Comparison of ENCODE assay signal across 8 mouse cellular contexts in genomic region chr4:128891157-128891556, GRCm38 (mm10). TPM values are rescaled to one million over a fixed set of nuclear protein-coding genes. Genes with fewer than 3 reads are reported as not detected.
DNase-seq lines count a peak whose midpoint lies in the region; ATAC-seq and TF ChIP-seq lines count a peak whose summit lies in the region.

No protein-coding gene starts in this region.

- WGBS in forebrain, embryonic 15.5 days = 18% methylated on average over 1 of the region's 1 CpGs
- 41% methylated on average over 1 of the region's 1 CpGs for WGBS in forebrain, embryonic 10.5 days
- 8% methylated on average over 1 of the region's 1 CpGs for WGBS in heart, embryonic 16.5 days

- H3K27me3 ChIP-seq in forebrain, embryonic 15.5 days = no peaks in the 10 kb centered on the region
- H3K27me3 ChIP-seq in forebrain, embryonic 10.5 days (ENCODE audit: poor library complexity, severe bottlenecking) = peaks cover 14% of the 10 kb centered on the region
- H3K27me3 ChIP-seq in heart, embryonic 16.5 days (ENCODE audit: control insufficient read depth, insufficient read depth, low read length) = 0 out of 2 replicates have a peak, but pooled peaks cover 2% of the 10 kb centered on the region

- H3K4me3 ChIP-seq in forebrain, embryonic 15.5 days = no peak overlapping the region
- H3K4me3 ChIP-seq in forebrain, embryonic 10.5 days = no peak overlapping the region
- H3K4me3 ChIP-seq in heart, embryonic 16.5 days (ENCODE audit: low read length) = no peak overlapping the region
- H3K4me3 ChIP-seq in layer of hippocampus, adult 2 months = no peak overlapping the region

- no peak for DNase-seq in forebrain, embryonic 10.5 days (ENCODE audit: extremely low spot score, low spot score)
- DNase-seq in layer of hippocampus, adult 2 months (ENCODE audit: low spot score in 2 of 2) = peak; percentile 76 to 82
- DNase-seq in lung, postnatal 36 days = peak; percentile 95
- no peak for DNase-seq in ovary, postnatal 36 days (ENCODE audit: low spot score)
- DNase-seq in c-Kit-positive CD71-positive TER-119-positive erythroid progenitor cells, embryonic 14.5 days (ENCODE audit: low spot score) = no peak

- ATAC-seq in forebrain, embryonic 15.5 days (replicated peaks) = peak; percentile 20; the same call in 1 of the 2 replicates
- peak; percentile 36; the same call in 1 of the 2 replicates for ATAC-seq in cerebellum, adult (ENCODE audit: insufficient number of reproducible peaks, low FRiP score, low TSS enrichment)
- ATAC-seq in heart, embryonic 16.5 days (replicated peaks; ENCODE audit: extremely low read depth, insufficient read depth, low FRiP score) = peak; percentile 66; the same call in 1 of the 2 replicates

- no peaks in the 10 kb centered on the region for H3K9me3 ChIP-seq in forebrain, embryonic 15.5 days
- H3K9me3 ChIP-seq in forebrain, embryonic 10.5 days = no peaks in the 10 kb centered on the region
- H3K9me3 ChIP-seq in heart, embryonic 16.5 days (replicated peaks; ENCODE audit: control insufficient read depth, low read length) = no peaks in the 10 kb centered on the region

- H3K4me1 ChIP-seq in forebrain, embryonic 15.5 days = peaks cover 32% of the 10 kb centered on the region
- peaks cover 34% of the 10 kb centered on the region for H3K4me1 ChIP-seq in forebrain, embryonic 10.5 days
- H3K4me1 ChIP-seq in heart, embryonic 16.5 days (ENCODE audit: control insufficient read depth, insufficient read depth, low read length) = peaks cover 5% of the 10 kb centered on the region; the same call in 1 of the 2 replicates

- no peaks in the 10 kb centered on the region for H3K36me3 ChIP-seq in forebrain, embryonic 15.5 days
- H3K36me3 ChIP-seq in forebrain, embryonic 10.5 days (replicated peaks) = no peaks in the 10 kb centered on the region; the same call in 1 of the 2 replicates
- no peaks in the 10 kb centered on the region for H3K36me3 ChIP-seq in heart, embryonic 16.5 days (ENCODE audit: control insufficient read depth, insufficient read depth)

- H3K27ac ChIP-seq in forebrain, embryonic 15.5 days (replicated peaks) = no peak overlapping the region
- H3K27ac ChIP-seq in forebrain, embryonic 10.5 days = no peak overlapping the region
- H3K27ac ChIP-seq in heart, embryonic 16.5 days (ENCODE audit: low read length) = no peak overlapping the region
- H3K27ac ChIP-seq in layer of hippocampus, adult 2 months = peak overlapping the region; percentile 56; the same call in 1 of the 2 replicates

- H3K4me2 ChIP-seq in forebrain, embryonic 15.5 days (replicated peaks) = no peak overlapping the region
- no peak overlapping the region for H3K4me2 ChIP-seq in heart, embryonic 16.5 days (ENCODE audit: low read depth, low read length)

- TF ChIP-seq CTCF in layer of hippocampus, adult 2 months (conservative IDR thresholded peaks at IDR 0.05) = no peak

- no peak overlapping the region for H3K9ac ChIP-seq in forebrain, embryonic 15.5 days (replicated peaks)
- H3K9ac ChIP-seq in heart, embryonic 16.5 days (ENCODE audit: low read length) = no peak overlapping the region

RNA-seq across cellular contexts. Expression of gene Trim62, which starts 7.8 kb away (rescaled TPM):
- 9.5 and 10.5 TPM in 2 replicates for polyA plus RNA-seq in forebrain, embryonic 15.5 days (2015; fragmentation: Nextera tagmentation; extraction: Ambion mirVana)
- polyA plus RNA-seq in forebrain, embryonic 10.5 days (2016; fragmentation: Nextera tagmentation; extraction: Ambion mirVana) = 6.8 and 7.4 TPM in 2 replicates
- 1.6 and 2.3 TPM in 2 replicates for polyA plus RNA-seq in heart, embryonic 16.5 days (2015; fragmentation: Nextera tagmentation; extraction: Ambion mirVana)
- total RNA-seq in layer of hippocampus, adult 2 months (2021) = 10 to 100 TPM; 13.0 to 14.2 TPM

Comparison
In these comparisons a context has a peak if more than half of its experiments do, and no peak if none do; other contexts are left out.
1. DNase-seq: peak in layer of hippocampus, adult 2 months (2 of 2) and lung, postnatal 36 days (single experiment); none in forebrain, embryonic 10.5 days (single experiment), ovary, postnatal 36 days (single experiment) and c-Kit-positive CD71-positive TER-119-positive erythroid progenitor cells, embryonic 14.5 days (single experiment).
2. Peak in every context shown above with its lines, with median percentiles within 50 percentile points of each other: ATAC-seq.